Mouse (Mus musculus) activated CD4-positive, CD25-positive, alpha-beta regulatory T cell, adult 4 months (primary cell): Measurements from ENCODE around the gene Zfp777. TPM values are rescaled to one million over a fixed set of nuclear protein-coding genes. Genes with fewer than 3 reads are reported as not detected.
A peak's percentile ranks its signal among the peaks of the same experiment; 100 is the strongest.

Experiments
- ATAC-seq: one replicate; pipeline ENCODE4 v1.8.0; 2017
- polyA plus RNA-seq, 2 experiments: library from polyadenylated mRNA; unstranded; fragments of 100-300 nt; shearing (Covaris generic); gene quantifications; one replicate each; pipeline ENCODE4 v1.2.1; 2017

Zfp777 gene
- polyA plus RNA-seq: 1 to 10 TPM; 5.1 to 5.3 TPM

DNA sequence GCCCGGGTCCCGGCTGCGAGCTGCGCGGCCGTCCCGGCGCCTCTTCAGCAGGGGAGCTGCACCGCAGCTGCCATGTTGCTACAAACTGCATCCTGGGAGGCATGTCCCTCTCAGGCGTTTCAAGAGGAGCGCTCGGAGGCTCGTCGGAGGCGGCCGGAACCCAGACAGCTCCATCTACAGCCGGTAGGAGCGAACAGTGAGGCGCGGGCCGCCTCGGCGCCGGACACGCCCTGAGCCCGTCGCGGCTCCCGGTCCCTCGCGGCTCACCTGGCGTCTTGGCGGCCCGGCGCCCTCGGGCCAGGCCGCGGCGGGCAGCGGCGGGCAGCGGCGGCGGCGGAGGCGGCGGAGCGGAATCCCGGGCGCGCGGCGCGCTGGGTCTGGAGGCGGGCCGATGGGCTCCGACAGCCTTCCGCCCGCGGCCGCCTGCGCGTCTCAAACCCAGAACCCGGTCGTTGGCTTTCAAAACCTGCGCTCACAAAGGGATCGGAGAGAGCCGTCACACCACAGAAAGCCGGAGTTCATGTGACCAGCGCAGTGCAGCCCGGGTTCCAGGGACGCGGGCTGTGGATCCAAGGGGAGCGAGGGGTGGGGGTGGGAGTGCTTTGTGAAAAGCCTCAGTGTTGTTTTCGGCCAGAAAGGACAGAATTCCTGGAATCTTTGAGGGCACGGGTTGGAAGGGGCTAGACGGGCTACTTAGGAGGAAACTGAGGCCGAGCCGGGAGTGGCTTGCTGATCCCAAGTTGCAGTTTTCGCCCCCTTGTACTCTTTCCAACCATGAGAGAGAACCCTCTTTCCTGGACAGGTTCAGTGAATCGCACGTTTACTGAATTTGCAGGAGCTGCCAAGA is at the start of gene Zfp777:
Gene Zfp777, minus strand, starts transcription at position 486 of the 847 bp plus-strand sequence.
- ATAC-seq: peak; percentile 93

DNA sequence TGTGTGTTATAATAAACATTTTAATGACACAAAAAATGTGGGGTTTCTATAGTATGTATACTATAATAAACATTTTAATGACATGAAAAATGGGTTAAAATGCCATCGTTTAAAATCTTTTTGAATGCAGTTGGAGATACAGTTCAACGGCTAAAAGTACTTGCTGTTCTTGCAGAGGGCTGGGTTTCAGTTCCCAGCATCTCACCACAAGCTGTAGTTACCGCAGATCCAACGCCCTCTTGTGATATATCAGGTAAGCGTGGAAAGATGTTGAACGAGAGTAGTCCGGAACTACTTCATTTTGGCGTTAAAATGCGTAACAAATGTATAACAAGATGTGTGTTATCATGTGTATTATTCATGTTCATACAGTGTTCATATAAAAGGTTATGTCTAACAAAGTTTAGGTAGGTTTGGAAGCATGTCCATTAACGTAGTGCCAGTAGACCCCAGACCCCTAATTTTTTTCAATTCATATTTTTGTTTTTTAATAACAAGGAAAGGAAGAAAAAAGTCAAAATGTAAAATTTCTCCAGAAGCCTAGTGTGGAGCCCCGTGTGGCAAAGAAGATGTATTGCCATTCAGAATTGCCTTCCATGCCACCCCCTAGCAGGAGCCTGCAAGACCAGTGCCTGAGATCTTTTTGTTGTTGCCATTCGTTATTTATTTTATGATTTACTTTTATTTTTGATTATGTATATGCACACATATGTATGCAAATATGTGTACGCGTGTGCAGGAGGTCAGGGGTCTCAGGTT is 38.4 kb upstream of the Zfp777 start:
- ATAC-seq: no peak

DNA sequence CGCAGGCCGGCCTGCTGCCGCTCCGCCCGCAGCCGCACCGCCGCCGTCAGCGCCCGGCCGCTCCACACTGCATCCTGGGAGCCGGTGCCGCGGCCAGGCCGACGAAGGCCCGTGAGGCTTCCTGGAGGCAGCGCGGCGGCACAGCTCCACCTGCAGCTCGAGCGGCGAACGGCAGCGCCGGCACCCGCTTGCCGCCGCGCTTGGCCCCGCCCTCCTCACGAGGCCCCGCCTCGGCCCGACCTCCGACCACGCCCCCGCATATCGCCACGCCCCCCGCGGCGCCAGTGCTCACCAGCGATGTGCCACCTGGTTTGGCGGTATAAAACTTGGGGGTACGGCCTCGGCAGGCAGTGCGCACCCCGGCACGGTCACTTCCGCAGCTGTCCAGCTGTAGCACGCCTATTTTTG is 37.8 kb upstream of the Zfp777 start, which contains the start of gene Zfp746:
Gene Zfp746, minus strand, starts transcription at position 123 of the 408 bp plus-strand sequence.
- peak; percentile 82 for ATAC-seq

DNA sequence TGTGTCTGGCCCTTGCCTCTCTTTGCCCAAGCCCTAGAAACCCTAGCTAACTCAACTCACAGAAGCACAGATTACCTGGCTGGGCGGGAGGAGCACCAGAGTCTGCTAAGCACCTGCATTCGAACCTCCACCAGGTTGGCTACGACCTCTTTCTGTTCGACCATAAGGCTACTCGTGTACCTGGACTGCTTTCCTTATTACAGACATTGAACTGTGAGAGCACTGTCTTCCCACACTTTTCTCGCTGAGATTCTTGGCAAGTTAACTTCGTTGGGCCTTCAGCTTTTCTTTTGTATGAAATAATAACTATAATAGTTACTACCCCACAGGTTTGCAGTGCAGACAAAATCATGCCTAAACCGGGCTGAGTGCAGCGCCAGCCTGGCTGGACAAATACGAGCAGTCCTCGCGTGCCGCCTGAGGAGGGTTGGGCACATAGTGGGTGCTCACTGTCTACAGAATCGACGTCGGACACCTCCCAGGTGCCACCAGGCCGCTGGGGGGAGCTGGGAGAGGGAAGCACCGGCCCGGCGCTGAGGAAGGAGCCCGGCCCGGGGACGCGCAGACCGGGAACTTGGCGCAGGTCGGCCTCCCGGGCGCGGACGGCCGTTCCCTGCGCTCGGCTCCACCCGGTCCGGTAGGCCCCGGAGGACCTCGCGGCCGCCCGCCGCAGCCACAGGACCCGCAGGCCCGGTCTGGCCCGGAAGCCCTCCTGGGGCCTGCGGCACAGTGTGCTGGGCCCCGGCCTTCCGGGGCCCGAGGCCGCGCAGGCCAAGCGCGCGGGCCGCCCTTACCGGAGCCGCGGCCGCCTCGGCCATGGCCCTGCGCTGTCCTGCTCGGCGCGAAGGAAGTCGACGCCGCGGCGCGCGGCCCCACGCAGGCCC is 37.1 kb upstream of the Zfp777 start:
- peak; percentile 33 for ATAC-seq

DNA sequence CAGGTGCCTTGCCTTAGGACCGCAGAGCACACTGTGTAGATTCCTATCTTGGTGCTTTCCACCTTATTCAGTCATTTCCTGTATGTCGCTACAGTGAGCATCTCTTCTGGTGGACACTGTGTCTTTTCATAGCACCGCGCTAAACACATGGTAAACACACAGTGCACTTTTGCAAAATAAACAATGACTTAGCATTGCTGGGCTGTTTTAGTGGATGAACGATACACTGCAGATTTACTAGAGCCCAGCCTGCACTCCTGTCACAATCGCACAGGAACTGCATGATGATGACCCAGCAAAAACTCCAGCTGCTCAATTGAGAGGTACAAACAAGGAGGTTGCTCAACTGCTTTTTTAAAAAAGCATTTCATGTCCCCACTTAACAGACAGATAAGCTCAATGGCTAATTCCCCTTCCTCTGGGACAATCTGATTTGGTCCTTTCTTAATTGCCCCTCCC is 35.1 kb upstream of the Zfp777 start:
- ATAC-seq: peak; percentile 50

DNA sequence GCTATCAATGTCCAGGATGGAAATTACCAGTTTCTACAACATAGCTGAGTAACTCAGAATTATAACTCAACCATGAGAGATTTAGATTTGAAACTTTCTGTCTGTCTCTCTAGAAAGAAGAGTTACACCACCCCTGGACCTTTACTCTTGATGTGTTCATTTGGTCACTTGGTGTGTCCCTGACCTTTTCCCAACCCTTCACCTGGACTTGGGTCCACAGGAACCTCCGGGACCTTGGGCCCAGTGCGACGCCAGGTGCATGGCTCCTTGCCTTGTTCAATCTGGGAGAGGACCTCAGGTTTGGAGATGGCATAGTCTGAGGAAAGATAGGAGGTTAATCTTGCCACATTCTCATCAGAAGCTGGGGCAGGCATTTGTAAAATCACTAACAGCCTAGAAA is 33.2 kb upstream of the Zfp777 start:
- ATAC-seq: no peak

DNA sequence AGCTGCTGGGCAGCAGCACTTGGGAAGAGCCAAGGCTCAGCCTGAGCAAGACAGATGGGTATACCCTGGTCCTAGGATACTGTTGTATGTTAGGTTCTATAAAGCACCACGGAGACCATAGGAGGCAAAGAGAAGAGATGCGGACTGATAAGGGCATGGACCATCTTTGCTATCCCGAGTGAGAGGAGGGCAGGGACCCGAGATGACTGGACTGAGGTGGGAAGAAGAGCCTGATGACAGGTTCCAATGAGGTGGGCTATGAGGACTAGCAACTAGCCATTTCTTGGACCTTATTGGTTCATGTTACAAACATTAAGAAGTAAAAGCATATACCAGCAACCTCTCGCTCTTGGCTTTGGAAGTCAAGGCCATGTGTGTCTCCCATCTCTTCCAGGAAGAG is 32.3 kb upstream of the Zfp777 start:
- ATAC-seq: no peak

DNA sequence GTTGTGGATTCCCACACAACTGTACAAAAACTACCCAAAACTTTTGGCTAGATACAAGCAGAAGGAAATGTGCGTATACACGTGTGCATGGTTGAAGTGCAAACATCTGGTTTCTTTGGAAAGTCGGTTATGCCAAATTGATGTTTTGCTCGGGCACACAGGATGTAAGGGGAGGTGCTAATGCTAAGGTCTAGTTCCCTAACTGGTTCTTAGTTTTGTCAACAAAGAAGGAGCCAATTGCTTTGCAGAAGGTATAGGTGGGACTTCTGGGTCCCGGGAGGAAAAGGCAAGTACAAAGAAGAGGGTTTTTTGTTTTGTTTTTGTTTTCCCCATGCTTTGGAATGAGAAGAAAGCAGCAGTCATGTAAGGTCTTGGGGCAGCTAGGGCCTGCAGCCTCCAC is 24.6 kb upstream of the Zfp777 start:
- no peak for ATAC-seq

DNA sequence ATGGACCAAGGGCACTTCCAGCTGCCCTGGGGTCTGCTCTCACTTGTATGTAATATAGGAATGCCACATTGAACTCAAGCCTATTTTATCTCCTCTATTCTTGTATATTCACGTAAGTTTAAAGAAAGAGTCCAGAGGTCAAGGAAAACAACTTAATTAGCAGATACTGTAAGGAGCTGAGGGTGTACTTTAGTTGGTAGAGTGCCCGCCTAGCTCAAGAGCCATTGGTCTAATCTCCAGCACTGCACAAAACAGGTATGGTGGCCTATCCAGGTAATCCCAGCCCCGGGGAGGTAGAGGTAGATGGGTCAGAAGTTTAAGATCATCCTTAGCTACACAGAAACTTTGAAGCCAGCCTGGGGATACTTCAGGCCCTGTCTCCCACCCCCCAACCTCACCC is 18.8 kb upstream of the Zfp777 start:
- ATAC-seq: no peak

DNA sequence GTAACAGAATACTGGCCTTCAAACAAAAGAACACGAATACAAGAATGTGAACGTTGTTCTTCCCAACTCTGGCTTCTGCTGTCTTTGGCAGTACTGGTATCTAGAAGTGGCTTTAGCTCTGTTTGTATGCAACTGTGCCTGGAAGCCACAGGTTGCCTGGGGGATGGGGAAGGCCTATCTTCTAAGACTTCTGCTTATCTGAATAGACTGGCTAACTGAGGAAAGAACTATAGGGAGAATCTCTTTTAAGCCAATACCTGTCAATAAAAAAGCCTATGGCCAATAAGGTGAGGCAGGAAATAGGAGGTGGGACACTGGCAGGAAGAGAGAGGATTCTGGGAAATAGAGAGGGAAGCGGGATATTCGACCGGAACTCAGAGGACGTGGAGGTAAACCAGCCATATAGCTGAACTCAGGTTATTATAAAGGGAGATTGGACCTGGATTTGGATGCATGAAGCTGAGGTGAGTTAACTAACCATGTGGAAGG is 16.9 kb upstream of the Zfp777 start:
- ATAC-seq: no peak

DNA sequence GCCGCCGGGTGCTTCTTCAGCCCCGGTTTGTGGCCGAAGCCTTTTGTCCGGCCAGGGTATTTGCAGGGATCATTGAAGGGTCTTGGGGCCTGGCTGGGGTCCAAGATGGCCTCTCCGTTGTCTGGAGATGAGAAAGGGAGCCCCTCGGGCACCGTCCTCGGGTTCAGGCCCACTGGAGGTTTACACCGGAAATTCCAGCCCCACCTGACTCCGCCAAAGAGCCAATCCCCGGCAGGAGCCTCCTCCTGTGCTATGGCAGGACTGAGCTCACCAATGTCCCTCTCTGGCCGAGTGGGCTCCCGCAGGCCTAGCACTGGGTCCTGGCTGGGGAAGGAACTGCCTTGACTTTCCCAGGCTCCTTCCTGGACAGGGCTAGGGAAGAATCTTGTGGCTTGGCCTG is 15.7 kb upstream of the Zfp777 start:
- ATAC-seq: no peak

DNA sequence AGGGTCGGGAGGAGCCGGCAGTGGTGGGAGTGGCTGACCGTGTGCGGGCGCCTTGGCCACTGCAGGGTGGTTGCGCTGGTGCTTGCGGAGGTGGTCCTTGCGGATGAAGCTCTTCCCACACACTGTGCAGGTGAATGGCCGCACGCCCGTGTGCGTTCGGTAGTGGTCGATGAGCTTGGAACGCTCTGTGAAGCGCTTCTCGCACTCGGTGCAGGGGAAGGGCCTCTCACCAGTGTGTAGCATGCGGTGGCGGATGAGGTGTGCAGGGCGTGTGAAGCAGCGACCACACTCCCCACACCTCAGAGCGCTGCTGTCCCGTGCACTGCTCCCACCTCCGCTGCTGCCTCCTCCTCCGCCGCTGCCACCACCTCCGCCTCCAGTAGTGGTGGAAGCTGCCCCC is 15.2 kb upstream of the Zfp777 start:
- no peak for ATAC-seq

DNA sequence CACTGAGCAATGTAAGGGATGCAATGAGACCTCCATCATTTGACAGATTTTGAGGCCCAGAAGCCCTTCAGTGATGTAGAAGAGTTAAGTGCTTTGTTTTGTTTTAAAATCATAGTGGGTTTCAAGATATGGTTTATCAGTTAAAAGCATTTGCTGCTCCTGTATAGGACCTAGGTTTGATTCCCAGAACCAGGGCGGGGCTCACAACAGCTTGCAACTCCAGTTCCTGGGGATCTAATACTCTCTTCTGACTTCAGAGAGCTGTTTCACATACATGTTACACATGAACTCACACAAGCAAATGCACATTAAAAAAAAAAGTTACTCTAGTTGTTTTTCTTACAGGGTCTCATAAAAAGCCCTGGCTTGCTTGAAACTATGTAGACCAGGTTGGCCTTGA is 12.2 kb upstream of the Zfp777 start:
- no peak for ATAC-seq

DNA sequence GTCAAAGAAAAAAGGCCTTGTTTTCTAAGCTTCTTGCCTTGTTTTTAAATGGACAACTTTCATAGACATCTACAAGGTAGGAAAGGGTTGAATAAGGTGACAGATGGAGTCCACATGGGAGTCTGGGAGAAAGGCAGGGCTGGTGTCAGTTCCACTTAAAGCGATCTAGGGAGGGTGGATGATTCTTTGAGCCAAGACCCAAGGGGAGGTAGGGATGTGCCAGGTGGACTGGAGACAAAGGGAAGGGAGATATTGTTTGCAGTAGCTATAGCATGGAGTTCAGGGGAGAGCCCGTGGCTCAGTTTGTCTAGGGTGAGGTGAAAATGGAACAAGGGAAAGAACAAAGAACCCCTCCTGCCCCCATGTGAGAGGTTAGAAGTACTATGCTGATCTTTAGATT is 11.7 kb upstream of the Zfp777 start:
- no peak for ATAC-seq

DNA sequence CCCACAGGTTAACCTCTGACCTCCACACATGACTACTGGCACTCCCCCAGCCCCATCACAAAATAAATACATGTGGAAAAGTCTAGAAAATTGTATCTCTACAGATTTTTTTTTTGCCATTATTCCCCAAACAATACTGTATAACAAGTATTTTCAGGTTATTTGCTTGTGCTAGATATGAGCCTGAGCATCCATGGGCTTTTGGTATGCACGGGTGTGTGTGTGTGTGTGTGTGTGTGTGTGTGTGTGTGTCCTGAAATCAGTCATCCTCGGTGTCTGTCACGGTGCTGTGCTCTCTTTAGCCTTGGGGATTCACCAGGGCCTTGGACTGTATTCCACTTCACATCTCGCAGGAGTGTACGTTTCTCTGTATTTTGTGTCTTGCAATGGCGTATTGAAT is 3.4 kb upstream of the Zfp777 start:
- ATAC-seq: no peak

DNA sequence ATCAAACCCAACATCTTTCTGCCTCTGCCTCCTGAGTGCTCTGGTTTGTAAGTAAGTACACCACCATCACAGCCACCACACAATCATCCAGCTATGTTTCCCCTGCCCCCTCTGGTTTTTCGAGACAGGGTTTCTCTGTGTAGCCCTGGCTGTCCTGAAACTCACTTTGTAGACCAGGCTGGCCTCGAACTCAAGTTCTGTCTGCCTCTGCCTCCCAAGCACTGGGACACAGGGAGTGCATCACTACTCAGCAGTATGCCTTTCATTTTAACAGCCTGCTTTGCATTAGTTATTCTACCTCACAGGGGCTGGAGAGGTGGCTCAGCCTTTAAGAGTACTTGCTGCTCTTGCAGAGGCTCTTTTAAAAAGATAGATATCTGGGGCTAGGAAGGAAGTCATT is 3.0 kb upstream of the Zfp777 start:
- ATAC-seq: no peak

DNA sequence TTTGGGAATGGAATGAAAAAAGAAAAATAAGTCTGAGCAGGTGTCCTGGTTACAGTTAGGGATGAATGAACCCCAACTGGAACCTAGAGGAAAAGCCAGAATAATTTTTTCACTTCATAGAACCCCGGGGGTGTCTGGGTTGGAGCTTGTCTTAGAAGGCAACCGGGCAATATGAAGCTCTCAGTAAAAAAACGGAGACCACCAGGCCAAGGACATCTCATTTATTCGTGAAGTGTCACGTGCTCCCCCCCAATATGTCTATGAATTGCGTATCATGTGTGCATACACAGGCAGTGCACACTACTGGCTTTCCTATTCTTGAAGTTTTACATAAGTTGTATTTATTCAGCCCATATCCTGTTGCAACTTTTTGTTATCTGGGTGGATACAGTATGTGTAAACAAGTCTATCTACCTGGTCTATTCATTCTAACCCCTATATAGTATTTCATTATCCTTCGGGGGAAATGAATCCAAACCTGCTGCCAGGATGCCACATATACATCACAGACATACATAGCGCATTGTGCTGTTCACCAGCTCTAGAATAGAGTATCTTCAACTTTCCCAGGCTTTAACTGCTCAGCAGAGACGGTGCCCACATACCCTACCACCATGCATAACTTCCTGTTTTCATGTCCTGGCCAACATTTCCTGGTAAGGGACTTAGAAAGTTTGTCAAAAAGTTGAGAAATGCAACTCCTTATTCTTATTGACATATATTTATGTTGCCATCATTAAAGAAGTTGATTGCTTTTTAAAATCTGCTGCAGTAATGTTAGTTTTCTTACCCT is 758 bp upstream of the Zfp777 start:
- ATAC-seq: no peak

DNA sequence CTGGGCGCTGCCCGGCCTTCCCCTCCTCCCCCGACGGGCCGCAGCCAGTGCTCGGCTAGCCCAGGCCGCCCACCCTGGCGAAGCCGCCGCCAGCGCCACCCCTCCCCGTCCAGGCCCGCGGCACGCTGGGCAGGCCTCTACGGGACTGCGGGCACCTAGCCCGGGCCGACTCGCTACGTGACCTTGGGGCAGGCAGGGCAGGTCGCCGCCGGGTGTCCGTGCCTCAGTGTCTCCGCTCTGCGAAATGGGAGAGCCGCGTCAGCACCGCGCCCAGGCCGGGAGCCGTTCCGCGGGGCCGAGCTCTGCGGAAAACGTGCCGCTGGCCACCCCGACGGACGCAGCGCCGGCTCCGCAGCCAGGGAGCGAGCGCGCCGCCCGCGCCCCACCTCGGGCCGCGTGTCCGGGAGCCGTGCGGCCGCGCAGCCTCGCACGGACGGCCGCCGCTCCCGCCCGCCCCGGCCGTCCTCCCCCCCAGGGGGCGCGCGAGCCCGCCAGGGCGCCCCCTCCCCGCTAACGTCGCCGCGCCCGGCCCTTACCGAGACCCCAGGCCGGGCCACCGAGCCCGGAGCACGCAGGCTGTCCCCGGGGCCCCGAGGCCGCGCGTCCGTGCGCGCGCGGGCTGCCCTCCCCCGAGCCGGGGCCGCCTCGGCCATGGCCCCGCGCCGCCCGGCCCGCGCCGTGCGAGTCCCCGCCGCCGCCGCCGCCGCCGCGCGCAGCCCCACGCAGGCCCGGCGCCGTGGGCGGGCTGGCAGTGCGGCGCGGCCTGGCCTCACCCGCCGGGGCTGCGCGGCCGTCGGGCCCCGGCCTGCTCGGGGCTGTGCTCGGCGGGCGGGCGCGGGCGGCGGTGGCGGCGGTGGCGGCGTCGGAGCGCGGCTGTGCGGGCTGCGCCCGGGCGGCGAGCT is 1.0 kb downstream of the Zfp777 start:
- ATAC-seq: no peak

DNA sequence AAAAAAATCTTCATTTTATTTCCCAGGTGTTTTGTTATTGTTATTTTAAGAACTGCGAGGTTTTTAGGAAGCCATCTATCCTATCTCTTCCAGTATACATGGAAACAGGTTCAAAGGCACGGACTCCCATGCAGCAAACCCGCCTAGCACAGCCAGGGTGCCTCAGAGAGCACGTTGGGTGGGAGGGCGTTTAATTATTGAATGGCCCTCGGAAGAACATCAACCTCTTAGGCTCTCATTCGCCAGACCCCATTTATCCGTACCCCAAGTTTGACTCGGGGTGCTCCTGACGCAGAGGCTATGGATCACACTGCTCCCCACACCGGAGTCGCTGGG is 1.6 kb downstream of the Zfp777 start:
- ATAC-seq: no peak

DNA sequence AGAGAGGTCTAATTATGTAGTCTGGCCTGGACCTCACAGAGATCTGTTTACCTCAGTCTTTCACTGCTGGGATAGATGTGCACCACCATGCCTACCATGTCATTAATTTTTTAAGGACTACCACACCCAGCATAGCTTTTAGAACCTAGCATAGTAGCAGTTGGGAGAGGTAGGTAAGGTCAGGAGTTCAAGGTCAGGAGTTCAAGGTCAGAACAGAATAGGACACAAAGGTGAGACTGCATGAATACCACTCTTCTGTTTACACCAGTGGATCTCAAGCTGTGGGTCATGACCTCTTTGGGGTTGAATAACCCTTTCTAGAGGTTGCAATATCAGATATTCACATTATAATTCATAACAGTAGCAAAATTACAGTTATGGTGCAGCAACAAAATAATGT is 16.1 kb downstream of the Zfp777 start:
- ATAC-seq: no peak
